Mouse (Mus musculus) intestine, postnatal 0 days (tissue): ENCODE measurements around the gene C5ar1. TPM values are rescaled to one million over a fixed set of nuclear protein-coding genes. Genes with fewer than 3 reads are reported as not detected.
"Not testable (repeated sequence)": the region's sequence is repeated elsewhere in the genome, so short reads cannot be mapped to it uniquely, and the experiment has no call there.

Source experiments
- ATAC-seq: fragments of 200-750 bp; cut with Nextera tagmentation; 2 replicates; pipeline ENCODE4 v1.8.0; 2017; ENCODE audit warnings: mild to moderate bottlenecking, moderate TSS enrichment, moderate library complexity
- H3K27ac ChIP-seq: fragments of 300-500 bp; sonication (generic); 2 replicates; pipeline ENCODE4 v1.5.1; 2014; ENCODE audit warnings: mild to moderate bottlenecking, low read depth, low read length, moderate library complexity
- H3K27me3 ChIP-seq: fragments of 300-500 bp; sonication (generic); replicated peaks from 2 replicates; pipeline ENCODE4 v1.6.1; 2014; ENCODE audit warnings: low read length, mixed read lengths; ENCODE audit not compliant: control insufficient read depth, insufficient read depth
- H3K36me3 ChIP-seq: fragments of 300-500 bp; sonication (generic); 2 replicates; pipeline ENCODE4 v1.6.1; 2014; ENCODE audit warnings: mild to moderate bottlenecking, moderate library complexity; ENCODE audit not compliant: control insufficient read depth, insufficient read depth
- H3K4me1 ChIP-seq: fragments of 300-500 bp; sonication (generic); replicated peaks from 2 replicates; pipeline ENCODE4 v1.6.1; 2014; ENCODE audit warnings: antibody characterized with exemption, low read length, mixed read lengths; ENCODE audit not compliant: control insufficient read depth, insufficient read depth
- H3K4me2 ChIP-seq: fragments of 300-500 bp; sonication (generic); replicated peaks from 2 replicates; pipeline ENCODE4 v1.6.1; 2014; ENCODE audit warnings: low read depth, mild to moderate bottlenecking, moderate library complexity
- H3K4me3 ChIP-seq: fragments of 300-500 bp; sonication (generic); 2 replicates; pipeline ENCODE4 v1.5.1; 2014; ENCODE audit warnings: low read depth, low read length
- H3K9ac ChIP-seq: fragments of 300-500 bp; sonication (generic); 2 replicates; pipeline ENCODE4 v1.6.1; 2014; ENCODE audit warnings: mild to moderate bottlenecking, low read depth, low read length
- H3K9me3 ChIP-seq: fragments of 300-500 bp; sonication (generic); 2 replicates; pipeline ENCODE4 v1.6.1; 2016; ENCODE audit warnings: mixed run types; ENCODE audit not compliant: control insufficient read depth
- CTCF ChIP-seq: sonication (generic); IDR thresholded peaks from 2 replicates; pipeline ENCODE4 v1.5.1; 2016; ENCODE audit warnings: low read depth, mild to moderate bottlenecking, control low read depth, antibody characterized with exemption, moderate library complexity
- WGBS: fragments of 180-500 bp; shearing (Covaris S2); extraction: QIAGEN DNeasy Blood & Tissue Kit; methylation state at CpG from one replicate; pipeline ENCODE4 v1.1.7; 2014; 5-methylcytosine and 5-hydroxymethylcytosine counted together
- polyA plus RNA-seq: library from polyadenylated mRNA; unstranded; fragments of >200 nt; fragmentation: Nextera tagmentation; extraction: Ambion mirVana; gene quantifications from 2 replicates; pipeline ENCODE4 v1.2.1, GENCODE M21; 2015

The C5ar1 gene
- polyA plus RNA-seq, 1 experiment from 2014 or later = 2.1 TPM

GRCm38 (mm10) chr7:16257830-16258229 is 1.5 kb downstream of the C5ar1 start:
- Histone ChIP-seq H3K4me1 (no peaks in the 10 kb centered on the region), H3K4me2 (no peak overlapping the region), H3K9ac (no peak overlapping the region), H3K27ac (no peak overlapping the region), H3K9me3 (no peaks in the 10 kb centered on the region), H3K36me3 (no peaks in the 10 kb centered on the region), H3K4me3 (no peak overlapping the region), H3K27me3 (no peaks in the 10 kb centered on the region)
- ATAC-seq = no peak
- no peak for TF ChIP-seq CTCF
- 85% methylated on average over 11 of the region's 11 CpGs for WGBS

GRCm38 (mm10) chr7:16255963-16256362 is 3.4 kb downstream of the C5ar1 start:
- not testable (repeated sequence) for H3K36me3 ChIP-seq, H3K4me3 ChIP-seq, H3K4me2 ChIP-seq, H3K27me3 ChIP-seq, H3K9ac ChIP-seq, H3K27ac ChIP-seq, H3K9me3 ChIP-seq, H3K4me1 ChIP-seq, ATAC-seq
- WGBS = 82% methylated on average over 4 of the region's 4 CpGs

GRCm38 (mm10) chr7:16254195-16254594 is 5.1 kb downstream of the C5ar1 start:
- ATAC-seq = no peak
- Histone ChIP-seq H3K9ac (no peak overlapping the region), H3K36me3 (no peaks in the 10 kb centered on the region), H3K4me3 (no peak overlapping the region), H3K27ac (no peak overlapping the region), H3K27me3 (no peaks in the 10 kb centered on the region), H3K4me1 (no peaks in the 10 kb centered on the region), H3K4me2 (no peak overlapping the region), H3K9me3 (no peaks in the 10 kb centered on the region)
- WGBS = 39% methylated on average over 4 of the region's 4 CpGs
- no peak for TF ChIP-seq CTCF

- no peaks in the 10 kb centered on the region for H3K4me1 ChIP-seq
- no peak for ATAC-seq
- no peak overlapping the region for H3K4me2 ChIP-seq
- H3K36me3 ChIP-seq = no peaks in the 10 kb centered on the region
- 86% methylated on average over 5 of the region's 5 CpGs for WGBS
- no peak overlapping the region for H3K4me3 ChIP-seq
- no peak for TF ChIP-seq CTCF
- no peaks in the 10 kb centered on the region for H3K27me3 ChIP-seq
- no peak overlapping the region for H3K9ac ChIP-seq
- no peaks in the 10 kb centered on the region for H3K9me3 ChIP-seq
- no peak overlapping the region for H3K27ac ChIP-seq
Observed at GRCm38 (mm10) chr7:16250687-16251086, 8.7 kb downstream of the C5ar1 start.

GRCm38 (mm10) chr7:16245958-16246357 is 13.4 kb downstream of the C5ar1 start:
- WGBS = 49% methylated on average over 2 of the region's 4 CpGs
- no peaks in the 10 kb centered on the region for H3K4me1 ChIP-seq
- H3K36me3 ChIP-seq = no peaks in the 10 kb centered on the region
- no peak overlapping the region for H3K27ac ChIP-seq
- H3K4me2 ChIP-seq = no peak overlapping the region
- peak; percentile 21; the same call in 1 of the 2 replicates for TF ChIP-seq CTCF
- H3K9me3 ChIP-seq = no peaks in the 10 kb centered on the region
- H3K9ac ChIP-seq = no peak overlapping the region
- H3K4me3 ChIP-seq = no peak overlapping the region
- H3K27me3 ChIP-seq = no peaks in the 10 kb centered on the region
- no peak for ATAC-seq

- TF ChIP-seq CTCF = no peak
- no peaks in the 10 kb centered on the region for H3K36me3 ChIP-seq
- H3K9ac ChIP-seq = no peak within 1 kb of the TSS
- ATAC-seq = no peak
- no peaks in the 10 kb centered on the region for H3K27me3 ChIP-seq
- no peaks in the 10 kb centered on the region for H3K9me3 ChIP-seq
- WGBS = 57% methylated on average over 5 of the region's 5 CpGs
- no peak within 1 kb of the TSS for H3K27ac ChIP-seq
- no peaks in the 10 kb centered on the region for H3K4me1 ChIP-seq
- no peak within 1 kb of the TSS for H3K4me3 ChIP-seq
- H3K4me2 ChIP-seq = no peak within 1 kb of the TSS
Observed at GRCm38 (mm10) chr7:16244067-16244466, 15.3 kb downstream of the C5ar1 start, which contains the start of gene C5ar2. Gene C5ar2, minus strand, starts transcription at chr7:16244154.

GRCm38 (mm10) chr7:16242198-16242597 is 17.1 kb downstream of the C5ar1 start:
- Histone ChIP-seq H3K4me1 (no peaks in the 10 kb centered on the region), H3K36me3 (no peaks in the 10 kb centered on the region), H3K4me3 (no peak overlapping the region), H3K9me3 (no peaks in the 10 kb centered on the region), H3K4me2 (no peak overlapping the region), H3K9ac (no peak overlapping the region), H3K27me3 (no peaks in the 10 kb centered on the region), H3K27ac (no peak overlapping the region)
- 83% methylated on average over 6 of the region's 6 CpGs for WGBS
- ATAC-seq = no peak
- no peak for TF ChIP-seq CTCF
